Mouse (Mus musculus) lung, adult 18-20 months (tissue): ENCODE measurements around the gene Sgms1.
A peak's percentile ranks its signal among the peaks of the same experiment; 100 is the strongest.

ENCODE experiments used
- DNase-seq, 2 experiments: peaks; one replicate each; pipeline ENCODE4 v3.0.0; 2022; ENCODE audit warnings: mixed read lengths in 2 of 2

Sgms1 gene

DNA sequence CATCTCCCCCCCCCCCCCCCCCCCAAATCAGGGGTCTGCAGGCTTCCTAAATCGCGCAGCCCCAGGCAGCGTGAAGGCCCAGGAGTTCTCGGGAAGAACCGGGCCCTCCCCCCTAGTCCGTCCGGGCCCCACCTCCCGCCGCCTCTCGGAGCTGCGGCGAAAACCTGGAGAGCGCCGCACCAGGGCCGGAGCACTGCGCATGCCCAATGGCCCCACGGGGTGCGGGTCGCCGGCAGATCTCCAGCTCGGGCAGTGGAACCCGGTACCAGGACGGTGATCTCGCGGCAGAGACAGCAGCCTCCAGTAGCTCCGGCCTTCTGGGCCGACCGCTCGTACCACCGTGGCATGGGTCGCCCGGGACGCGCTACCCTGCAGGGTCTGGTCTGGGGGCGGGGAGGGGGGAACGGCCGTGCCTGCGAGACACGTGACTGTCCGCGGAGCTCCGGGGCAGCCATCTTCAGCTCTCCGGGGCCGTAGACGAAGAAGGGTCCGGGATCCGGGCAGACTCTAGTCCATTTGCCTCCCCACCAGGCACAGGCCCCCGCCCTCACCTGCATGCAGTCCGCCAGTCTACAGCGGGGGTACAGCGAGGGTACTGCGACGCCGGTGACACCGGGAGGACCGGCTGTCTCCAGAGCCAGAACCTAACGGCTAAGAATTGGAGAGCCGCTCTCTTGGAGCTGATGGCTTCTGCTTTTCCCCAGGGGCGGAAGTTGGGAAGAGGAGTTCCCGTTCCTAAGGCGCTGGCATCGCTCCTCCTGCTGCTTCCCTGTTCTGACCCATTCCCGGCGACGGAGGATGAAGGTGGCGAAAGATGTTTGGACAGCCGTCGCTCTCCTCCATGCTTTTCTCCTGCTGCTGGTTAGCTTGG lies at the start of gene Sgms1:
Sgms1 (minus strand) TSS at position 714 of the 871 bp plus-strand sequence.
- peak; percentile 87 to 92 for DNase-seq

DNA sequence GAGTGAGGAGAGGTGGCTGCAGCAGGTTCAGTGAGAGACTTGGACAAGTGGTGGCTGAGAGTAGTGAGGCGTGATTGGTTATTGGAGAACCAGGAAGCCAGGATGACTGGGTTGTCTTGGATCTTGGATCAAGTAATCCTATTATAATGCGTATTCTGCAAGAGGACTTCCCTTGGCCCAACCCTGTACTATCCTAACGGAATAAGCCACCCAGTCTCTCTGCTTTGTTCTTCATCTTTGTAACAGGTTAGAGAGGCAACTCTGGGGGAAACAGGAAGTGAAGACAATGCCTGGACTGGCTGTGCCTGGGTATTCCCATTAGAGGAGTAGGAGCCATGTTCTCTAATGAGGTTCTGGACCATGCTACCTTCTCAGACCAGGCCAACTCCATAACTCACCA lies 36.3 kb upstream of the Sgms1 start:
- no peak for DNase-seq

GRCm38 (mm10) chr19:32424706-32425105 lies 35.2 kb upstream of the Sgms1 start:
- DNase-seq, result no peak

DNA sequence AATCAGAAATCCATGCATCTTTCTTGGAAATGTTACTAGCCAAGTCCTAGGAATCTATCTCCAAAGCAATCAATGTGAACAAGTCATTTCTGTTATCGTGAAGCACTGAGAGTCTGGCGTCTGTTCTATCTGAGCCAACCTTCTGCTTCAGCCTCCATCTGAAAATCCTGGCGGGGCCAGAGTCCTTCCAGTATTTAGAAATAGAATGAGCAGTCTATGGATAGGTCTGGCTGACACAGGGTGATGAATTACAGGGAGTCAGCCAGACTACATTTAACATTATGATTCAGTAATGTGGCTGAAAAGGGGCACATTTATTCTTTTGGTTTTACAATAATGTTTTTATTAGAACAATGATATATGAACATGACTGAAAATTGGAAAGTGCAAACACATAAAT lies 29.6 kb upstream of the Sgms1 start:
- no peak for DNase-seq

DNA sequence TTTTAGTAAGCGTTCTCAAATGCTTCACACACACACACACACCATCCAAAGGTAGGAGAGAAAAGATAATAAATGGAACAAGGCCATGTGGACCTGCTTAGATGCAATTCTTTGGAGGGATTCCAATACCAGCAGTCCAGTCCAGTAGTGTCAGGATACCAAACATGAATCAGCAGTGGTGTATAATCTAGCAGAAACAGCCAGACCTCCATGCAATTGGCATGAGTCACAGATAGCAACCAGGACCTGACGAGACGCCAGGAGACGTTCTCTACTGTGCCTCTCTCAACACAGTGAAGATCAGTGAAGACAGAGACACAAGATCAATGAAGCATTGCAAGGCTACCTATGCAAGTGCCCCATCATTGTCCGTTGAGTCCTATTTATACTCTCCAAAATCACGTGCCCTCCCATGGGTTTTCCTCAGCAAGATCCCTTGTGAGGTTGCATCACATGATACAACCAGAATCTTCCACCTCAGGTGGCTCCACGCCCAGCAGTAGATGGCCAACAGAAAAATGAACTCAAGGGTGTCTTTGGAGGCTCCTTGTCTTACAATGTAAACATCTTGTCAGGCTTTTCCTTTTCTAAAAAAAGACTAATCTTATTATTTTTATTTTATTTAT lies 27.3 kb upstream of the Sgms1 start:
- DNase-seq, result no peak

GRCm38 (mm10) chr19:32409603-32410360 lies 20.3 kb upstream of the Sgms1 start:
- no peak for DNase-seq

DNA sequence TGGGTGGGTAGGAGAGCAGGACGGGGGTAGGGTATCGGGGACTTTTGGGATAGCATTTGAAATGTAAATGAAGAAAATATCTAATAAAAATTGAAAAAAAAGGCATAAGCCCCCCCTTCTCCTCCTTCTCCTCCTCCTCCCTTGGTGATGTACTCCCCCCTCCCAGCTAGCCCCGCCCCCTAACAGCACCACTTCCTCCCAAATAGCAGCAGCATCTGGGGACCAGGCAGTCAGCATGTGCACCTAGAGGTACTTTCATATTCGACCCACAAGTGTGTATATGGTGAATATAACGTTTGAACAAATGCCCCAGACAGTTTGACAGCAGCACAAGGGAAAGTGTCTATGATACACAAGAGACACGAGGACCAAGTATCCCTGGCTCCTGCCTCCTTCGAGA lies 17.2 kb upstream of the Sgms1 start:
- no peak for DNase-seq

DNA sequence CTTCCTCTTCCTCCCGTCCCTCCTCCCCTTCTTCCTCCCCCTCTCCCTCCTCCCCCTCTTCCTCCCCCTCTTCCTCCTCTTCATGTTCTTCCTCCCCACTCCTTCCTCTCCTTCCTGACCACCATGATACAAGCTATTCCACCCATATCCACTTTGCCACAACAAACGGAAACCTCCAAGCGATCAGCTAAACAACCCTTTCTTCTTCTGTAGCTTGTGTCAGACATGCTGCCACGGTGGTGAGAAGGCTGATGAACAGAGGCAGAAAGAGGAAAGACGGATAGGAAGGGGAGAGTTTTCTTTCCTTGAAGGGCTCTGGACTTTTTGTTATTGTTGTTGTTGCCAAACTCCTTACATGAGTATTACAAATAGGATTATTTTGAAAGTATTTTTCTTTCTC lies 14.9 kb upstream of the Sgms1 start:
- DNase-seq, result no peak

DNA sequence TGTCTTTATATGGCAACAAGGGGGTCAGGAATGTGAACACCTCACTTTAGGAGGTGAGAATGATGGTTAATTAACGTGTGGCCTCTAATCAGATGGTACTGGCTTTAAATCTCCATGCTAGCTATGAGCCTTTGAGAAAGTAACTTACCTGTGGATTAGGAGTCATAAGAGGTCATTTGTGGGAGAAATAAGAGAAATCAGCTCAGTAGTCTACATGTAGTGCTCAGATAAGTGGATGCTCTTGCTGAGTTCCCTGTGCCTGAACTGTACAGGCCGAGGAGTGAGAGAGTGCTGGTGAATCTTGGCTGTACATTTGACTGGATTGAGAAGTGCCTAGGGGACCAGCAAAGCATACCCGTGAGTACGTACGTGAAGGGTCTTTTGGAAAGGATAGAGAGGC lies 14.3 kb upstream of the Sgms1 start:
- DNase-seq, result no peak

- no peak for DNase-seq
These were observed 9.0 kb upstream of the Sgms1 start for GRCm38 (mm10) chr19:32398491-32398890.

DNA sequence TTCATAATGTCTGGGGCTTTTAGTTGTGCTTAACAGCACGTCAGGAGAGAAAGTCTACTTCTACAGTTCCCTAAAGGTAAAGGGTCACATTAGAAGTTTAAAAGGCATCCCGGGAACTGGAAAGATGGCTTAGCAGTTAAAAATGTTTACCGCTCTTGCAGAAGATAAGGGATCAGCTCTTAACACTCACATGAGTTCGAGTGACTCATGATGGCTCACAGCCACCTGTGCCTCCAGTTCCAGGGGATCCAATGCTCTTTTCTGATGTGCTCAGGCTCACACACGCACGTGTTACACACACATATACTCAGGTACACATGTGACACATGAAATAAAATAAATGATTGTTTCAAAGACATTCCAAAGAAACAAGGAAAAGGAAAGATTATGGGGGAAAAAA lies 6.8 kb upstream of the Sgms1 start:
- no peak for DNase-seq

- no peak for DNase-seq
These were observed 5.3 kb upstream of the Sgms1 start for GRCm38 (mm10) chr19:32394825-32395224.

GRCm38 (mm10) chr19:32393758-32394450 lies 4.4 kb upstream of the Sgms1 start:
- DNase-seq, result no peak

- no peak for DNase-seq
These were observed 3.7 kb upstream of the Sgms1 start for GRCm38 (mm10) chr19:32393092-32393745.

GRCm38 (mm10) chr19:32391441-32391840 lies 1.9 kb upstream of the Sgms1 start:
- DNase-seq, result no peak

DNA sequence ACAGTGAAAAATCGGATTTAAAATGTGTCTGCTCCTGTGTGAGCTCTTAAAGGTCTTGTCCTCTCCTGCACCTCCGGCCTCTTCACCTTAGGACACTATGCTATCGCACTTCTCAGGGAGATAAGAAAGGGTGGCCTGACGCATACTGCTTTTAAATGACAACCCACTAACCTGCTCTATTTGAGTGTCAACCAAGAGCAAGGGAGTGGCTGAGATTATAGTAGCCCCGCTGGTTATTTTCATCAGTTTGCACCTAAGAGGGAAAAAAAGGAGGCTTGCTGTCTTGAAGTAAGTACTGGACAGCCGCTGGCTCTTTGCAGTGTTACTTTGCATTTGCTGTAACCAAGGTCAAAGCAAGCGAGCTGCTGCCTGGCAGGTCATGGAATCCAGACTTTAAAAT lies 602 bp upstream of the Sgms1 start:
- DNase-seq, result no peak

DNA sequence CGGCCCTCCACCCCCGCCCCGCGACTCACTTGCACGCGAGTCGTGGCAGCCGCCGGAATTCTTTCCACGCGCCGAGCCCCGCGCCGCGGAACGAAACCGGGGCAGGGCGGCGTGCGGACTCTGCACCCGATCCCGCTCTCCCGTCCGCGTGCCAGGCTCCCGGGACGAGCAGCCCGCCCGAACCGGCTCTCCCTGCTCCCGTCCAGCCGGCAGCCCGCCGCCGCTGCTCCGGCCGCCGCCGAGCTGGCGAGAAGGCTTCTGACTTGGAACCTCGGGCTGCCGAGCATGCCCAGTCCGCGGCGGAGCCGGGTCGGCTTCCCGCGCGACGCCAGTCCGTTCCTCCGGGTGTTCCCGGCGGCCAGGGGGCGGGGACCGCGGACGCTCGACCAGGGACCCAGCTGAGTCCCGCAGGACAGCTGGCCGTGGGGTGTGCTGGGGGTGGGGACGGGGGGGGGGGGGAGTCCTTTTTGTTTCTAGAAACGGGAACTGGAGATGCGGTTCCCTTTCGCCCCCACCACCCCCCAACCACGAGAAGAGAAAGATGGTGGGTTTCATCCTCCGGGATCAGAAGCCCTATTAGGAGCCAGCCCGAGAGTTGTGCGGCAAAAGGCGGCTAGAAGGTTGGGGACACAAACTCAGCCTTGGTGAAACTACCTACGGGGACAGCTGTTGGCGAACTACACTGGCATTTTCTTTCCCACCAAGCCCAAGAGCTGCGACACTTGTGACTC lies 1.2 kb downstream of the Sgms1 start:
- peak; percentile 94 to 95 for DNase-seq

DNA sequence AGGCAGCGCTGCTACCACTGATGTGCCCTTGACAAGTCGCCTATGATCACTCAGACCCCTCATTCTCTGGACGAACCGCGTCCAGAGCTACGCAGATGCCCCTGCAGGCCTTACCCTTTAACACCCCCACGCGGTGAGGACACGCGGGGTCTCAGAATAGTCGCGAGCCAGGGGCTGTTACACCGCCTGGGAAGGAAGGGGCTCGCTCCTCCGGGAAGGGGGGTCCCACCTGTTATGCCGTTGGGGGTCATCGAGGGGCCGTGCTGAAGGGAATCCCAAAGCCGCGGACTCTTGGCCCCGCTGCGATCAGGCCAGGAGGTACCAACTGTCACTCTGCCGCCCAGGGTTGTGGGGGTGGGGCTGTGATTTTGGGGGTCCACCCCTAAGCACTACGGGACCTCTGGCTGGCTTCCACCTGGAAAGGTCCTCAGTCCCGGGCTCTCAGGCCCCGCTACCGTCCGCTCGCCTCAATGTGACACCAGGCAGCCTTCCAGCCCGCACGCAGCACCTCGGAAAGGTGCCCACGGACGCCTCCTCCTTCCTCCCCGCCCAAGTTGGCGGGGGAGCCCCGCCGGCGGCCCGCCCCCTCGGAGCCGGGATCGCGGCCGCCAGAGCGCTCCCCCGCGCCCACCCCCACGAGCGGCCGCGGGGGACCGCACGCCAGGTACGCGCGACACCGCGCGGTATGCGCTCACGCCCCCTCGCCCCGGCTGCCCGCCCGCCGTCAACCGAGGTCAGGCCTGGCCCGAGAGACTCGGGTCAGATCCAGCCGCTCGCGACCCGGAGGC lies 1.9 kb downstream of the Sgms1 start:
- DNase-seq, result peak; percentile 48 to 53

DNA sequence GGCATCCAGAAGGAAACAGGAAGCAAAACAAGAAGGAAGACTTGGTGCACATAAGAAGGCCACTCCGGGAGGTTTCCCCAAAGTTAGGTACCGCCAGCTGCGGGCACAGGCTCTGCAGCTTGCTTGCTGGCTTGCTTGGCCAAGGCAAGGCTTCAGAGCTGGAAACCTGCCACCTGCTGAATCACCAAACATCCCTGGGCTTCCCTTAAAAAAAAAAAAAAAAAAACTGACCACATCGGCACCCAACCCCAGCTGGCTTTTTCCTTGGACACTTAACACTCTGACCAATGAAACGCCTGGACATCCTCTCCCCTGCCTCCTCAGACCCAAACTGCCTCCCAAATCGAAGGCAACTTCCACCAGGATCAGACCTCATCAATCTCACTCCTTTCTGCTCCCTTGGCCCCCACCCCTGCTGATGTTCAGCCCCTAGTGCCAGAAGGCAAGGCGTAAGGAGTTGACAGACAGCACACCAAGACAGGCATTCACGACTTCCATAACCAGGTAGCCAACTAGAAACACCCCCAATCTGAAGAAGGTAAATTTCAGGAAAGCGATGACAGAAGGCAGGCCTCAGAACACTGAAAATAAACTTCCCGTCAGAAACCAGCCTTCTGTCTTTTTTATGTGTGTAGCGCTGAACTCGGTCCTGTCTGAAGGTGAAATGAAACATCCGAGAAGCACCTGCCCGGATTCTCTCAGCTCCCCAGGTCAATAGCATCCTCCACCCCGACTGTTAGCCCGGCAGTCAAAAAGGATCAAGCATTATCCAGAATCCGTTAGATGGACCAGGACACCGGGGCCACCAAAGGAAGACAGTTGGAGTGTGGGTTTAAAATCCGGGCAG lies 2.7 kb downstream of the Sgms1 start:
- DNase-seq, result peak; percentile 79 to 87

DNA sequence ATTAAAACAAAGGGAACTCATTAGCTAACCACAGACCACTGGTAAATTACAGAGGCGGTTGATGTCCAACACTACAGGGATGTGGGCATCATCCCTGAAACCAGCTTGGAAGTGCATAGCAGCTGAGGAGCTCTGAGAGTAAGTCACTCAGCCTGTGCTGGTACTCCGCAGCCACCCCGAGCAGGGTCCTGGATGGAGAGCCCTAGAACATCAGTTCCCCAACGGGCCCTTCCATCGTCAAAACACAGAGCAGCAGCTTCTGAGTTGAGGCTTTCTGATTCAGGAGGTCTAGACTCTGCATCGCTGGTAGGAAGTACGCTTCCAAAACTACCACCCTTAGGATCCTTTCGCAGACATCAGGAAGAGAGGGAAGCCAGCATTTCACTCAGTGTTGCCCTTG lies 5.8 kb downstream of the Sgms1 start:
- no peak for DNase-seq
